Mouse (Mus musculus) intestine, embryonic 16.5 days (tissue): ENCODE measurements at regions not wholly inside any gene's neighbourhood (a gene's known extent, or its start where the extent isn't known, plus 50 kb on each side); places are given as distances from the start of the nearest gene placed in this dataset.

ENCODE experiments used
- ATAC-seq: fragments of 200-750 bp; cut with Nextera tagmentation; 2 replicates; pipeline ENCODE4 v1.8.0; 2017; ENCODE audit warnings: moderate TSS enrichment, moderate library complexity
- H3K27ac ChIP-seq: fragments of 300-500 bp; sonication (generic); 2 replicates; pipeline ENCODE4 v1.5.1; 2014; ENCODE audit warnings: mild to moderate bottlenecking, low read length
- H3K27me3 ChIP-seq: fragments of 300-500 bp; sonication (generic); replicated peaks from 2 replicates; pipeline ENCODE4 v1.6.1; 2014; ENCODE audit warnings: low read length, control low read depth, mixed read lengths; ENCODE audit not compliant: control insufficient read depth, insufficient read depth
- H3K36me3 ChIP-seq: fragments of 300-500 bp; sonication (generic); 2 replicates; pipeline ENCODE4 v1.6.1; 2014; ENCODE audit warnings: low read length, control low read depth; ENCODE audit not compliant: control insufficient read depth, insufficient read depth
- H3K4me1 ChIP-seq: fragments of 300-500 bp; sonication (generic); 2 replicates; pipeline ENCODE4 v1.6.1; 2014; ENCODE audit warnings: low read length, control low read depth, mixed read lengths; ENCODE audit not compliant: control insufficient read depth, insufficient read depth
- H3K4me2 ChIP-seq: fragments of 300-500 bp; sonication (generic); 2 replicates; pipeline ENCODE4 v1.6.1; 2014; ENCODE audit warnings: low read depth, low read length, control low read depth
- H3K4me3 ChIP-seq: fragments of 300-500 bp; sonication (generic); 2 replicates; pipeline ENCODE4 v1.5.1; 2014; ENCODE audit warnings: mild to moderate bottlenecking, low read length
- H3K9ac ChIP-seq: fragments of 300-500 bp; sonication (generic); 2 replicates; pipeline ENCODE4 v1.6.1; 2014; ENCODE audit warnings: low read depth, low read length
- H3K9me3 ChIP-seq: fragments of 300-500 bp; sonication (generic); 2 replicates; pipeline ENCODE4 v1.6.1; 2016; ENCODE audit warnings: low read length, control low read depth; ENCODE audit not compliant: control insufficient read depth
- WGBS: fragments of 180-500 bp; shearing (Covaris S2); extraction: QIAGEN DNeasy Blood & Tissue Kit; methylation state at CpG from one replicate; pipeline ENCODE4 v1.1.7; 2014; 5-methylcytosine and 5-hydroxymethylcytosine counted together

DNA sequence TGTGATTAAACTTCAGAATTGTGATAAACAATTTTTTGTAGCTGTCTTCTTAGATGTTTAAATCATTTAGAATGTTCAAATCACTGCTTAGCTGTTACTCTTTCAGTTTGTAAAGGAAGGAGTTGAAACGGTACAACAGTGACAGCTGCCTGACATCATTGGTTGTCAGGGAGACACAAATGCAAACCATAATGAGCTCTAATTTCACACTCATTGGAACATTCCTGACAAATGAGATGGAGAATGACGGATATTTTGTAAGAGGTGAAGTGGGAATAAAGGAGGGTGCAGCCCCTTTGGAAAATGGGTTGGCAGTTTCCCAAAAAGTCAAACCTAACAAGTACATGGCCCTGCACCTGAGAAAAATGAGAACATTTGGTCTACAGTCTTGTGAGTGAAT, 62.5 kb downstream of the Rad51ap2 start:
- Histone ChIP-seq H3K27me3 (no peaks in the 10 kb centered on the region), H3K27ac (no peak overlapping the region), H3K4me2 (no peak overlapping the region), H3K9me3 (no peaks in the 10 kb centered on the region), H3K4me1 (no peaks in the 10 kb centered on the region), H3K9ac (no peak overlapping the region), H3K36me3 (no peaks in the 10 kb centered on the region), H3K4me3 (no peak overlapping the region)
- 59% methylated on average over 2 of the region's 2 CpGs for WGBS
- no peak for ATAC-seq

DNA sequence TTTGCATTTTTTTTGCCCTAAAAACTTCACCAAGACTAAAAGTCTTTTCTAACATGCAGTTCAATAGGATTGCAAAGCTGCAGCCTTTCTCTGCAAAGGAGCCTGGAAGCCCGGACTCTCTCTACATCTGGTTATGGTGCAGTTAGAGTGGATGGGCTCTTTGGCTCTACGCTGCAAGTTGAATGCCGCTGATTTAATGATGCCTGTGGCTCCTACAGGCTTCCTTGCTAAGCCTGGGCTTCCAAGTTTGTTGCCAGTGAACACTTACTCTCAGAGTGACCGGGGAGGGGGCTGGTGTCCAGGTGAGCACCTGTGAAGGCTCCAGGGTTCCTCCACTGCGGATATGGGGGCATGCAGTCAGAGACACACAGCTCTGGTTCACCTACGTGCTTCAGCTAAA, 107.0 kb downstream of the Rad51ap2 start:
- Histone ChIP-seq H3K9me3 (no peaks in the 10 kb centered on the region), H3K27ac (no peak overlapping the region), H3K9ac (no peak overlapping the region), H3K4me2 (no peak overlapping the region), H3K4me1 (no peaks in the 10 kb centered on the region), H3K36me3 (no peaks in the 10 kb centered on the region), H3K4me3 (no peak overlapping the region), H3K27me3 (no peaks in the 10 kb centered on the region)
- ATAC-seq, result no peak
- WGBS, result 82% methylated on average over 6 of the region's 6 CpGs

DNA sequence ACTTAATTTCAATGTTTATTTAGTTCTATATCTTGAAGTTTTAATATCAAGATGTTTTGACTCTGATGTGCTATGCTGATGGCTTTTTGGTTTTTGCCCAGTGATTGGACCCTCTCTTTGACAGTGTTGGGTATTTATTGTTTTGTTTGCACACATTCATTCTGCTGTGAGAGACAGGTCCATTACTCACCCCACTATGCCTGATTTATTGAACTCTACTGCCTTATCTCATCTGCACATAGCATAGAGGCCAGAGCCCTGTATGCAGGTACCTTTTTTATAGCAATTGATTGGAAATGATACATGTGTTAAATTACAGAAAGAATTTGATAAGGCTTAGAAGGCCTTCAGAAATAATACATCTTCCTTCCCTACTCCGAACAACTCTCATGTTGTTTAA, 114.3 kb downstream of the Rad51ap2 start:
- Histone ChIP-seq H3K36me3 (no peaks in the 10 kb centered on the region), H3K4me1 (no peaks in the 10 kb centered on the region), H3K9me3 (no peaks in the 10 kb centered on the region), H3K9ac (no peak overlapping the region), H3K4me2 (no peak overlapping the region), H3K4me3 (no peak overlapping the region), H3K27me3 (no peaks in the 10 kb centered on the region), H3K27ac (no peak overlapping the region)
- 71% methylated on average over 1 of the region's 1 CpGs for WGBS
- ATAC-seq, result no peak

DNA sequence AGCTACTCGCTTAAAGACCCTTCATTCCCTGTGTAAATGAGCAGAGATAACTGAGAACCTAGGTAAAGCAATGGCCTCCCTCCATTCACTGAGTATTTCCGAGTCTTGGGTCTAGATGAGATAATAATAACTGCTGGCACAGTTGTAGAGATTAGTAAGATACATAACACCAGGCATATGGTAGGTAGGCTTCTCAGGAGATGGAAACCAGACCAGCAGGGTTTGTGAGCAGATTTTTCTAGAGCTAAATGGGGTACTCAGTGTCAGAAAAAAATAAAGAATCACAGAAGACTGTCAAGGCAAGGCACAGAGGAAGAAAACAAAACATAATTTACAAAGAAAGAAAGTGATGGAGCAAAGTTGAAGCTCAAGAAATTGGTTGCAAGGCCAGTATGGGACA, 148.1 kb downstream of the Rad51ap2 start:
- no peak for ATAC-seq
- Histone ChIP-seq H3K9me3 (no peaks in the 10 kb centered on the region), H3K9ac (no peak overlapping the region), H3K4me3 (no peak overlapping the region), H3K4me1 (no peaks in the 10 kb centered on the region), H3K27ac (no peak overlapping the region), H3K36me3 (no peaks in the 10 kb centered on the region), H3K27me3 (no peaks in the 10 kb centered on the region), H3K4me2 (no peak overlapping the region)
- 64% methylated on average over 2 of the region's 2 CpGs for whole genome bisulfite sequencing

DNA sequence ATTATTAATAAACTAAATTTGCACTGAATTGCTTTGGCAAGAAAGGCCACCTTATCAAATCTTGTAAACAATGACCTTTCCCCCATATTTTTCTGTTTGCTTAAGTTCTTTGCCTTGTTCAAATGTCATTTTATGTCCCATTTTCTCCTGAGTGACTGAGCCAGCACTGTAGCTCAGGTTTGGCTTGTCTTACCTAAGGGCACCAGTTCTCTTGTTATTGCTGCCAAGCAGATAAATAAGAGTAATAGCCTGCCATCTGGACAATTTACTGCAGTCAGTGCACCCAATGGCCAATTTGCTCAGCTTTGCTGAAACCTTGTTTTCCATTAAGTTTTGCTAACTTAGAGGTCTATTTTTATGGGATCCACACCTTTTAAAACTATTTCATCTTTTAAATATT, 152.9 kb downstream of the Rad51ap2 start:
- H3K4me3 ChIP-seq, result no peak overlapping the region
- H3K9me3 ChIP-seq, result no peaks in the 10 kb centered on the region
- no peaks in the 10 kb centered on the region for H3K36me3 ChIP-seq
- H3K4me2 ChIP-seq, result no peak overlapping the region
- H3K9ac ChIP-seq, result no peak overlapping the region
- no peaks in the 10 kb centered on the region for H3K27me3 ChIP-seq
- no peaks in the 10 kb centered on the region for H3K4me1 ChIP-seq
- no peak overlapping the region for H3K27ac ChIP-seq
- ATAC-seq, result no peak

DNA sequence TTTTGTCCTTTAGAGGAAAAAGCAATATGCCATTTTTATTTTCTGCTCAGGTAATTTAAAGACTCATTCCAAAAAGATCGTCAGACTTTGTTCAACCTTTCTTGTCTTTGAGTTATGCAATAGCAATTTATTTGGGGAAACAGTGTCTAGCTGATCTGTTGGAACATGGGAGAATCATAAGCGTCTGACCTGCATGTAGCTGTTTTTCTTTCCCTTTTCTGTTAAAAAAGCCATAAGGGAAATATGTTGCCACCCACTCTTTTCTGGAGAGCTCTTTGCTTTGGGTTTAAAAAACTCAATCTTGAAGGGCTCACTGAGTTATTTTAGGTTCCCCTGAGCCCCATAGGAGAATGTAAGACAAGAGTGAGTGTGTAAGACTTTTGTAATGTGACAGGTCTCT, 155.8 kb downstream of the Rad51ap2 start:
- no peak overlapping the region for H3K9ac ChIP-seq
- H3K4me3 ChIP-seq, result no peak overlapping the region
- H3K9me3 ChIP-seq, result no peaks in the 10 kb centered on the region
- H3K27me3 ChIP-seq, result no peaks in the 10 kb centered on the region
- H3K4me2 ChIP-seq, result no peak overlapping the region
- no peak for ATAC-seq
- no peaks in the 10 kb centered on the region for H3K36me3 ChIP-seq
- H3K27ac ChIP-seq, result no peak overlapping the region
- WGBS, result 84% methylated on average over 2 of the region's 2 CpGs
- H3K4me1 ChIP-seq, result no peaks in the 10 kb centered on the region

DNA sequence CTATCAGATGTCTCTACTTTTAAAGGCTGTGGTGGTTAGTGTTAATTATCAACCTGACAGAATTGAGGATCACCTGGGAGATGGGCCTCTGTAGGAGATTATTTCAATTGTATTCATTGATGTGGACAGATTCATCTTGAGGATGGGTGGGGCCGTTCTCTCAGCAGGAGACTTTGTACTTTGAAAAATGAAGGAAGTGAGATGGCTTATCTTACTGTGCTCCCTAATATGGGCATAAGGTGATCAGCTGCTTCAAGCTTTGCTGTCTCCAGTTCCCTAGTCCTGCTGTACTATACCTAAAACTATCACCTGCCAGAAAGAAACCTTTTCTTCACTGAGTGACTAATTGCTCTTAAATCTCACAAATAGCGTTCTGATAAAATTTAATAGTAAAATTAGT, 159.4 kb downstream of the Rad51ap2 start:
- Histone ChIP-seq H3K36me3 (no peaks in the 10 kb centered on the region), H3K4me1 (no peaks in the 10 kb centered on the region), H3K9ac (no peak overlapping the region), H3K27ac (no peak overlapping the region), H3K4me2 (no peak overlapping the region), H3K27me3 (no peaks in the 10 kb centered on the region), H3K4me3 (no peak overlapping the region), H3K9me3 (no peaks in the 10 kb centered on the region)
- WGBS, result 63% methylated on average over 2 of the region's 2 CpGs
- ATAC-seq, result peak; percentile 98

DNA sequence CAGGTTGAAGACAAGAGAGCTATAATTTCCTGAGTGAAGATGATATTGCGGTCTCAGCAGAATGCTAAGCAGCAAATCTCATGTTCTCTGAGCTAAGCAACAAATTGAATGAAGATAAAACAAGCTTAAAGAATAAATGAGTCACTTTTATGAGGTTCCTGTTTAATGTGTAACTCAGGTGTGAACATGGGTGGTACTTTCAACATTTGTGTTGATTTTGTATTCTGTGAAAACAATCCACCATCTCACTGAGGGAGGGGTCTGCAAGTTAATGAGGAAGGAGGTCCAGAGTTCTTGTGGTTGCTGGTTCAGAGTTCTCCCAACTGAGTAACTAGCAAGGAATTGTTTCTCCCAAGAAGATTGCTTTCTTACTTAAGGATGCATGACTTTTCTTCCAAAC, 167.7 kb downstream of the Rad51ap2 start:
- Histone ChIP-seq H3K27ac (no peak overlapping the region), H3K4me3 (no peak overlapping the region), H3K27me3 (no peaks in the 10 kb centered on the region), H3K9ac (no peak overlapping the region), H3K9me3 (no peaks in the 10 kb centered on the region), H3K4me2 (no peak overlapping the region), H3K4me1 (no peaks in the 10 kb centered on the region), H3K36me3 (no peaks in the 10 kb centered on the region)
- peak; percentile 85 for ATAC-seq
- 65% methylated on average over 1 of the region's 1 CpGs for WGBS

DNA sequence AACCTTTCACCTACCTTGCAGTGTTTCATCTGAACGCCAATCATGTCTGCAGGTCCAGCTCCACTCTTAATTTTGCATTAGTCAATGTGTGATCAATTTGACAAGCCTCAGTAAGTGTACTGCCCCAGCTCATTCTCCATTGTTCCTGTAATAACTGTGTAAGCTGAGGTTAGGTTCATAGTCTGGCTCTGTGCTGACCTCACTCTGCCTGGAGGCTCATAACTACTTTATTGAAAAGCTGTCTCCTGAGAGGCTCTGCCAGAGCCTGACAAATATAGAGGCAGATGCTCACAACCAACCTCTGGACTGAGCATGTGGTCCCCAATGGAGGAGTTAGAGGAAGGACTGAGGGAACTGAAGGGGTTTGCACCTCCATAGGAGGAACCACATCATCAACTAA, 174.3 kb downstream of the Rad51ap2 start:
- no peak for ATAC-seq
- H3K27me3 ChIP-seq, result no peaks in the 10 kb centered on the region
- H3K9me3 ChIP-seq, result no peaks in the 10 kb centered on the region
- H3K4me3 ChIP-seq, result no peak overlapping the region
- no peak overlapping the region for H3K9ac ChIP-seq
- H3K4me1 ChIP-seq, result no peaks in the 10 kb centered on the region
- no peak overlapping the region for H3K27ac ChIP-seq
- H3K36me3 ChIP-seq, result no peaks in the 10 kb centered on the region
- no peak overlapping the region for H3K4me2 ChIP-seq
- 79% methylated on average over 1 of the region's 1 CpGs for whole genome bisulfite sequencing

DNA sequence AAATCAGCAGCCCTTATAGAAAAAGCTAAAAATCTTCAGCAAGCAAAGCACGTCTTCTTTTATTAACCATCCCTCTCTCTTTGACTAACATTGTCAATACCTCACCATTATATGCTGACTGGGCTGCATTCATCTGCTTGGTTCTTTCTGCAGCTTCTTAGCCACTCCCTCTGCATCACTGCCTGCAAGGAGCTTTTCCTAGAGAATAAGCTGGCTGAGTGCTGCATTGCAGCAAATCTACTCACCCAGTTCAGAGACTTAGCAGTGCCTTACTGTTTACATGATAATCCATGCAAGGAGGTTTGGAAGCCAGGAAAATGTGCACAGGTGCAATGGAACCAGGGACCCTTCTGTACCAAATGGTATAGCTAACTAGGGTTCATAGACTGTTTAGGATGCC, 175.9 kb downstream of the Rad51ap2 start:
- WGBS, result 81% methylated on average over 1 of the region's 1 CpGs
- no peaks in the 10 kb centered on the region for H3K4me1 ChIP-seq
- no peak overlapping the region for H3K9ac ChIP-seq
- no peak overlapping the region for H3K27ac ChIP-seq
- H3K9me3 ChIP-seq, result no peaks in the 10 kb centered on the region
- no peak overlapping the region for H3K4me2 ChIP-seq
- ATAC-seq, result no peak
- no peaks in the 10 kb centered on the region for H3K36me3 ChIP-seq
- H3K27me3 ChIP-seq, result no peaks in the 10 kb centered on the region
- H3K4me3 ChIP-seq, result no peak overlapping the region
